Mouse (Mus musculus) CD4-positive helper T cell, adult 2 months (primary cell): ENCODE data around the gene Eps15l1.

Experiments used
- DNase-seq: peaks from one replicate; pipeline ENCODE4 v3.0.0-alpha.2; 2012; ENCODE audit warnings: low read depth, missing footprints, low spot score

Gene Eps15l1

GRCm38 (mm10) chr8:72320803-72321583 lies 100.3 kb downstream of the Eps15l1 start:
- no peak for DNase-seq

GRCm38 (mm10) chr8:72319921-72320802 lies 101.1 kb downstream of the Eps15l1 start:
- DNase-seq, result peak; percentile 72

DNA sequence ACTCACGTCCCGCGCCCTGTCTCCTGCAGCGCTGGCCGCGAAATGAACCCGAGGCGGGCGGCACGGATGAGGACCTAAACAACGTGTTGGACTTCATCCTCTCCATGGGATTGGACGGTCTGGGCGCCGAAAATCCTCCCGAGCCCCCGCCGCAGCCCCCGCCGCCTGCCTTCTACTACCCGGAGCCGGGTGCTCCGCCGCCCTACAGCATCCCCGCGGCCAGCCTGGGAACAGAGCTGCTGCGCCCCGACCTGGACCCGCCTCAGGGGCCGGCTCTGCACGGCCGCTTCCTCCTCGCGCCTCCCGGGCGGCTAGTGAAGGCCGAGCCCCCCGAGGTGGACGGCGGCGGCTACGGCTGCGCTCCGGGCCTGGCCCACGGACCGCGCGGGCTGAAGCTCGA lies 101.9 kb downstream of the Eps15l1 start:
- DNase-seq, result no peak

GRCm38 (mm10) chr8:72318801-72319322 lies 102.4 kb downstream of the Eps15l1 start, which contains the start of gene Klf2:
TSS of gene Klf2 (plus strand) at chr8:72319033.
- DNase-seq, result peak; percentile 99

DNA sequence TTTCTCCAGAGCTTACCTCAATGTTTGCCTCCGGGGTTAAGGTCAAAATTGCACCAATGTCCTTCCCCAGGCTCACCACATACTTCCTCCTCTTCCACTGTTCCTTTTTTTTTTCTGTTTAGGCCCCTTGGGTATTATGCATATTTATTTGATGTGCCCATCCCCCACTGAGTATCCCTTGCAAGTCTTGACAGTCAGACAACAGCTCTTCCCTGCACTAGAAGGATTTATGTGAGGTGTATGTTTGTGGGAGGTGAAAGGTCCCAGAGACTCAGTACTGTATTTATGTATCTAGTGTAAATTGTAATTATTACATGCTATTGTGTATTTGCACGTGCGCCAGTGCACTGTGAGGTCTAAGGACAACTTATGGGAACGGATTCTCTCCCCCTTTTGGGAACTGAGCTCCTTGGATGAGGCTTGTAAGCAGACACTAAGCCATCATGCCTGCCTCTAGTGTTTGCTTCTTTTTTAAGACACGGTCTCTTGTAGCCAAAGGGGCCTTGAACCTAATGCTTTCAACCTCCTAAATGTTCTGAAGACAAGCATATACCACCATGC lies 103.4 kb downstream of the Eps15l1 start:
- DNase-seq, result peak; percentile 45

DNA sequence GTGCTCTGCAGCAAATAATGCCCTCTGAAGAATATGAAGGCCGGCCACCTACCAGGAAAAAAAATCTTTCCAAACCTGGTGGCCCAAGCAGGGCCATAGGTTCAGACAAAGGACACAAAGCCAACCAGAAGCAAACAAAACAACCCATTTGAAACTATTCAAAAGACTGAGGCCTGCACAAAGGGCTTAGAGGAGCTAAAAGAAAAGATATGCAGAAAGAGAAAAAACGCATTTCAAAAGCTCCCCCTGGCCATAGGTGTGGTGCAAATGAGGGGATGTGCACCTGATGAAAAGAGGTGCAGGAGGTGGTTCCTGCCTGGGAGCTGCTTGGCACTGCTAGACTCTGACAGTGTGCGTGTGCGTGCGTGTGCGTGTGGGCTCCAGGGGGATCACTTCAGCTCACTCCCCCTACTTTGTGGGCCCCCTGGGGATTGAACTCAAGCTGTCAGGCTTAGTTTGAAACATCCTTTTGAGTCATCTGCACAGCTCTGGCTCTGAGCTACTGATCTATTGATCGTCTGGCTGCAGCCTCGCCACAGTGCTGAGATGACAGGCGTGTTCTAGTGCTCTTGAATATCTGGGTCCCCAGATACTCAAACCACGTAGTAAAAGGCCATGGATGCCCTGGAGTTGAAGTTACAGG lies 105.1 kb downstream of the Eps15l1 start:
- no peak for DNase-seq

DNA sequence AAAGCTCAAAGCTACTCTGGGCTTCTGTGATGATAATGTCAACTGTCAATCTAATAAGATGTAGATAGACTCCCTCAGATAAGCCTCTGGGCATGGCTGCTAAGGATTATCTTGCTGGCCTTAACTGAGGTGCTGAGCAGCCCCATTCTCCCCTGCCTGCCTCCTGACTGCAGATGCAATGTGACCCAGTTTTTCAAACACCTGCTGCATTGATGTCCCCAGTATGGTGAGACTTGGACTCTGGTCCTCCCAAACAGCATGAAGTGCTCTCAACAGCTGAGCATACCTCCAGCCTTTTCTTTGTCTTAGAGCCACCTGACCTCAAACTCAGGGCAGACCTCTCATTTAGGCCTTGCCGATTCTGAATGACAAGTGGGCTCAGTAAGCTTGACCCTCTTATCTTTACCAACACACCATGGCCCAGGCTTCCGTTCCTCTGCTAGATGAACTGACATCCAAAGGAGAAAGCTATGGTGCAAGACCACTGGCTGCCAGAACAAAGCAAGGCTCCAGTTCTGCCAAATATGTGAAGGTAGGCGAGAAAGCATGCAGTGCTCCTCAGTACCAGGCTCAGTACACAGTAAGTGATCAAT lies 108.2 kb downstream of the Eps15l1 start:
- DNase-seq, result no peak

- no peak for DNase-seq
Observed at GRCm38 (mm10) chr8:72310849-72311506, 110.3 kb downstream of the Eps15l1 start.

GRCm38 (mm10) chr8:72308276-72308675 lies 113.0 kb downstream of the Eps15l1 start:
- DNase-seq, result no peak

- DNase-seq, result no peak
Observed at GRCm38 (mm10) chr8:72306913-72307312, 114.3 kb downstream of the Eps15l1 start.

DNA sequence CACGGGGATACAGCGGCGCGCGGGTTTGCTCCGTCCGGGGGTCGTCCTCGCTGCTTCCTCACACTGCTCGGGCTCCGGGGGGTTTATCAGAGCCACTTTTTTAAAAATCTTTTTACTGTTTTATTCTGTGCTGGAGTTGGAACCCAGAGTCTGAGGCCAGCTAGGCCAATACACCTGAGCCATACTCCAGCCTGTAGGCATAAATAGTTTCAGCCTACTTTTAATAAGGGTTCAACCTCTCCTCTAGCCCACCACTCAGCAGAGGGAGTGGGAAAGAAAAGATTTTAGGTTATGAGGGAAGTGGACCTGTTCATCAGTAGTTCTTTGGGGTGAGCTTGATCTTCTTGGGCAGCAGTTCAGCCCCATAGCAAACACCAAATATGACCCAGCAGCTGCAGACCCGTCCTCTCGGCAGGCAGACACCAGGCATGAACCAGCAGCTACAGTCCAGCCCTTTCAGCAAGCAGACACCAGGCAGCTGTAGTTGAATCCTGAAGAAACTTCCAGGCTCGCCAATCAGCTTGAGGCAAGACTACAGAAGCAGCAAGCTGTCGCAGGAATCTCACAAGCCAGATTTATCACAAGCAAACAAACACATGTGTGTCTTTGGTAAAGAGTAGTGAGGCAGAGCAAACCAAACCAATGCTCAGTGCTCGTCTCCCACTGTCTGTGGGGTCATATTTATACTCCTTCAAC lies 115.9 kb downstream of the Eps15l1 start, which contains the start of gene Gm10282:
TSS of gene Gm10282 (minus strand) at position 51 of the 696 bp plus-strand sequence.
- DNase-seq, result no peak

GRCm38 (mm10) chr8:72303633-72304032 lies 117.6 kb downstream of the Eps15l1 start:
- peak; percentile 74 for DNase-seq

DNA sequence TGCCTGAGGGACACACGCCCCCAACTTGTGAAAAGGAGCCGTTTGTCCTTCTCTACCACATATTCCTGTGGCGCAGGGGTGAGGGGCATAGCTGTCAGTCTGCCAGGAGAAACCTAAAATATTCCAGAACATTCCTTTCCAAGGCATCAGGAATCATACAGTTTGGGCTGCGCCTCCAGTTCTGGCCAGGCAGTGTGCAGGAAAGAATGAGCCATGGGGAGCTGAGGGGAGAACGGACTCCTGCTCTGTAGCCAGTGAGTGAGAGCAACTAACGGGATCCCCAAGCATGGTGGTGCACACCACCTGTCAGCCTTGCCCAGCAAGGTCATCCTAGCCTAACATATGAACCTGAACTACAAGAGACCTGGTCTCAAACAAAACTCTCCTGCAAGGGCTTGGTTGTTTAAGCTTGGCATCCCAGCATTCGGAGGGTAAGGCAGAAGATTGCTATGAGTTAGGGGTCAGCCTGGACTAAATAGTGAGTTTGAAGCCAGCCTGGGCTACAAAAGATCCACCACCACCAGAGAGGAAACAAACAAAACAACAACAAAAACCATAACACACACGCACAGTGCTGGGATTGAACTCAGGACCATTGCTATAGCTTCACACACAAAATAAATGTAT lies 118.2 kb downstream of the Eps15l1 start:
- no peak for DNase-seq

DNA sequence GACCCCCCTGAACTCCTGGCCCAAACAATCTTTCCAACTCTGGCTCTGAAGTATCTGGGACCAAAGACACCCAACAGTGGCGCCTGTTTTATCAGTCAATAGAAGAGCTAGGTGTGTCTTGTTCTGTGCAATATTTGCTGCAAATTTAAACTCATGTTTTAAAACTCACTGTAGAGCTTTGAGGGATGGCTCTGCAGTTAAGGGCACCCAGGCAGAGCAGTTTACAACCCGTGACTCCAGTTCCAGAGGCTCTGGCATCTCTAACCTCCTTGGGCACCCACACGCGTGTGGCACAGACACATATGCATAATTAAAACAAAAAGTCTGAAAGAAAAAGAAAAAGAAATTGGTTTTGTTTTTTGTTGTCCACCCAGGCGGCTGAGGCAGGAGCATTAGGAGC lies 119.8 kb downstream of the Eps15l1 start:
- no peak for DNase-seq

DNA sequence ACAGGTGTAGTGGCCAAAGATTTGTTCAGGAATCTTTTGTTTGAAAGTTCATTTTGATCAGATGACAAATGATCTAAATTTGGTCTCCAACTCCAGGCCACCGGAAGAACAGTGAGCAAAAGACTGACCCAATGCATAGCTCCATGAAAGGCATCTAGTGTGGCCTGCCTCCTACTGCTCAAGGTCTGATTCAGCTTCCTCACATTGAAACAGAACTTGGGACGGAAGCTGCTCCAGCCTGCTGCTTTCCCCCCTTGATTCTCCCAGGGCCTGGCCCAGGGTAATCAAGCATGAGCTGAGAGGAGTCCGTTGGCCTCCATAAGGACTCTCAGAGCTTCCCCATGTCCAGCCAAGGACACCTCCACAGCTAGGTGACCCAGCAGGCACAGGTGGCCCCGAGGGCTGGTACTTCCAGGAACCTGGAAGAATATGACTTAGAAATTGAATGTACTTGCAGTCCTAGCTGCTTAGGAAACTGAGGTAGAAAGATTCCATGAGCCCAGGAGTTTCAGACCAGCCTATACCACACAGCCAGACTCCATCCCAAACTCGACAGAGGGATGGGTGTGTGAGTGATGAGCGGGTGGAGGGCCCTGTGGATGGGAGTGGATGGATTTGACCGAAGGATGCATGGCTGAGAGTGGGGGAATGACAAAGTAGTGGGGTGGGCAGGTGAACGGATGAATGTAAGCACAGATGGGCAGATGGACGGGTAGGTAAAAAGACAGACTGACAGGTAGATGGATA lies 120.4 kb downstream of the Eps15l1 start:
- DNase-seq, result no peak

DNA sequence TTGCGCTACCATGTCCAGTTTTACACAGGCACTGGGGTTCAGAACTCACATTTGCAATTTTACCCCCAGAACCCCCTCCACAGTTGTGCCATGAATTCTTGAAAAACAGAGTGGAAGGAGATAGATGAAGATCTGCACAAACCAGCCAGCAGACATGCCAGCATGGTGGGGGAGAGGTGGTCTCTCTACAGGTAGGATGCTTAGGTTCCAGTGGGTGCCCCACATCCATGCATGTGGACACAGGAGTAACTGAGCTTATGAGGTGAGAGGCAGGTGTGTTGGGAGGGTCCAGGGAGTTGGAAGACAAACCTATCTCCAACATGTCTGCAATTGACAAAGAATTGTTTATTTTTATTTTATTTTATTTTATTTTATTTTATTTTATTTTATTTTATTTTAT lies 122.3 kb downstream of the Eps15l1 start:
- no peak for DNase-seq

GRCm38 (mm10) chr8:72296561-72296960 lies 124.7 kb downstream of the Eps15l1 start:
- no peak for DNase-seq

DNA sequence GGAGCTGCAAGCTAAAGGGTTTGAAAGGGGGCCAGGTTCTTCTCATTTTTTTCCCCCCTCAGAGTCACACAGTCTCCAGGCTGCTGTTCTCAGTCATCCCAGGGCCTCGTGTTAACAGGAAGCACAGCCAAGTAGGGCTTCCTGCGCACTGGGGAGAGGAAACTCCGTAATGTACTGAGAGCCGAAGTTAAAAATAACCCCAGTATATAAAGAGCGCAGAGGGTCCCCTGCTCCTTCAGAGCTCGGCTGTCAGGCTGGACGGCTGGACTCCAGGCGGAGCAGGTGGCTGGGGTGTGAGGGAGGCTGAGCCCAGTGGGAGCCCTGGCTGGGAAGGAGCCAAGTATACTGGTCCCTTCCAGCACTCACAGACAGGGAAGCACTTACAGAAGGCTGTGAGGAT lies 125.6 kb downstream of the Eps15l1 start:
- peak; percentile 71 for DNase-seq

- no peak for DNase-seq
Observed at GRCm38 (mm10) chr8:72295125-72295524, 126.1 kb downstream of the Eps15l1 start.
